Mouse (Mus musculus) C2C12 (cell line): ENCODE measurements around the gene Nrg4.

Experiments
- CTCF ChIP-seq: IDR thresholded peaks from one replicate; pipeline ENCODE4 v1.5.1; 2011; ENCODE audit not compliant: control insufficient read depth, insufficient read depth, insufficient read length
- MAX ChIP-seq: IDR thresholded peaks from one replicate; pipeline ENCODE4 v1.6.1; 2011; ENCODE audit warnings: mild to moderate bottlenecking, control low read depth
- MYOD1 ChIP-seq: IDR thresholded peaks from one replicate; pipeline ENCODE4 v1.6.1; 2011; ENCODE audit warnings: low read depth; ENCODE audit not compliant: control insufficient read depth, insufficient read length
- MYOG ChIP-seq: IDR thresholded peaks from one replicate; pipeline ENCODE4 v1.6.1; 2011; ENCODE audit not compliant: control insufficient read depth, insufficient read length; ENCODE audit errors: extremely low read depth
- USF1 ChIP-seq: IDR thresholded peaks from one replicate; pipeline ENCODE4 v1.6.1; 2011; ENCODE audit warnings: low read depth, mild to moderate bottlenecking, control low read depth, moderate library complexity

DNA sequence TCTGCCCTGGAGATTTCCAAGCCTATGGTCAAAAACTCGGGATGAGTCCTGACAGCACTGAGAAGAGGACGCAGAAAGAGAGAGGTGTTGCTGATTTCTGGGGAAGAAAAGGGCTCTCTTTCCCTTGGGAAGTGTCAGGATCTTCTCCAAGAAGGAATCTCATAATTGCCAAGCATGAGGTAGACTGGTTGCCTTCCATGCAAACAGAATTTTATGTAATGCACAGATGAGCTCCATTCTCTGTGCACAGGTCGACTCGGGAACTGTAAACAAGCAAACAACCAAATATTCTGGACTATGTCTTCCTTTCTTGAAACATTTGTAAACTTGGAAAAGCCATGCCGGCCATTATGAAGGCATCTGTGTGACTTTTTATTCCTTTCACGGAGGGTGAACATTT is 2.8 kb upstream of the Nrg4 start:
- TF ChIP-seq CTCF (no peak), USF1 (no peak), MYOG (no peak), MAX (no peak), MYOD1 (no peak)
